Mouse (Mus musculus) colon, adult 2 months (tissue): ENCODE data around the gene Elf3. TPM values are rescaled to one million over a fixed set of nuclear protein-coding genes. Genes with fewer than 3 reads are reported as not detected.

Experiments
- polyA plus RNA-seq: library from polyadenylated mRNA; depleted of rRNA; stranded (reverse); fragments of >200 nt; gene quantifications from 2 replicates; pipeline ENCODE4 v1.2.3, GENCODE M21; 2012; rRNA removed

Gene Elf3
- 422 and 474 TPM in 2 replicates for polyA plus RNA-seq

DNA sequence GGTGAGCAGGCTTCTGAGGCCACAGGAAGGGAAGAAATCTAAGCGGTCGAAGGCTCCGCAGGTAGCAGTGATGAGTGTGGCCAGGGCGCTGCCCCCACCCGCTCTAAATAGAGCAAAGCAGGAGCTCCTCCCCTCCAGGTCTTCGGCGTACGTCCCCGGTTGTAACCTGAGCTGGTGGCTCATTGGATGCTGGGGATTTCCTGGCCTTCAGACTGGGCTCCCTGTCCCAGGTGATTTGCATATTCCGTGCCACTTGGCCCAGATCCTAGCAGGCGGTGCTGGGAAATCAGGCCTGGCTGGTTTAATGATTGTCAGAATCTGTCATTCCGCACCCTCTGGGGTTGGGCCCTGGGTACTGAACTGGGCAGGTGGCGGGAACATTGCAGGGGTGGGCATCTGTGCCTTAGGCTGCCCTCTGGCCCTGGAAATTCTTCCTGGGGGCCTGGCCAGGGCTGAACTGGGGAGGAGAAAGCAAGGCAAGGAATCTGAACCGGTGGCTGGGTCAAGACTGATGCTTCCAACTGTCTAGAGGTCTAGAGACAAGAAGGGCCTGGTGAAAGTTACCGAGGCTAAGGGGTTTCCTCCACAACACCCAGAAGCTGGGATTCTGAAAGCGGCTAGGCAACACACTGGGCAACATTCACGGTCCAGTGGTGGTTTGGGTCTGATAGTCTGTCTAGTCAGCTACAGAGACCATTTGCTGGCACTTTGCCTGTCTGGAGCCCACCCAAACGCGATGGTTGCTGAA is at the start of gene Elf3:
Gene Elf3 (minus strand): TSS at position 189 of the 748 bp plus-strand sequence.

GRCm38 (mm10) chr1:135283826-135284291 is 25.5 kb upstream of the Elf3 start, which contains the start of gene Rnpep:
TSS of gene Rnpep (minus strand) at chr1:135284084.

Other genes with a start within 250 kb of the Elf3 start
- 0.07 and 0.10 TPM in 2 replicates for gene Lgr6, start 153.3 kb downstream of the Elf3 start, polyA plus RNA-seq
- 3.4 and 3.8 TPM in 2 replicates for gene Ptpn7, start 125.9 kb downstream of the Elf3 start, polyA plus RNA-seq
- 42.2 and 63.1 TPM in 2 replicates for gene Arl8a, start 111.7 kb downstream of the Elf3 start, polyA plus RNA-seq
- gene Gpr37l1, start 90.9 kb downstream of the Elf3 start, polyA plus RNA-seq: 8.8 and 11.3 TPM in 2 replicates
- gene Rnpep, start 25.5 kb upstream of the Elf3 start, polyA plus RNA-seq: 47.8 and 50.5 TPM in 2 replicates
- 30.6 and 33.9 TPM in 2 replicates for gene Timm17a, start 55.2 kb upstream of the Elf3 start, polyA plus RNA-seq
- gene Lmod1, start 66.2 kb upstream of the Elf3 start, polyA plus RNA-seq: 33.4 and 36.6 TPM in 2 replicates
- 11.5 and 15.1 TPM in 2 replicates for gene Shisa4, start 116.7 kb upstream of the Elf3 start, polyA plus RNA-seq
- 34.8 and 40.8 TPM in 2 replicates for gene Ipo9, start 171.9 kb upstream of the Elf3 start, polyA plus RNA-seq